Mouse (Mus musculus) intestine, postnatal 0 days (tissue): ENCODE measurements around the gene Pole. TPM values are rescaled to one million over a fixed set of nuclear protein-coding genes. Genes with fewer than 3 reads are reported as not detected.
A peak's percentile ranks its signal among the peaks of the same experiment; 100 is the strongest.

Experiments
- ATAC-seq: fragments of 200-750 bp; cut with Nextera tagmentation; 2 replicates; pipeline ENCODE4 v1.8.0; 2017; ENCODE audit warnings: mild to moderate bottlenecking, moderate TSS enrichment, moderate library complexity
- H3K27ac ChIP-seq: fragments of 300-500 bp; sonication (generic); 2 replicates; pipeline ENCODE4 v1.5.1; 2014; ENCODE audit warnings: mild to moderate bottlenecking, low read depth, low read length, moderate library complexity
- H3K27me3 ChIP-seq: fragments of 300-500 bp; sonication (generic); replicated peaks from 2 replicates; pipeline ENCODE4 v1.6.1; 2014; ENCODE audit warnings: low read length, mixed read lengths; ENCODE audit not compliant: control insufficient read depth, insufficient read depth
- H3K36me3 ChIP-seq: fragments of 300-500 bp; sonication (generic); 2 replicates; pipeline ENCODE4 v1.6.1; 2014; ENCODE audit warnings: mild to moderate bottlenecking, moderate library complexity; ENCODE audit not compliant: control insufficient read depth, insufficient read depth
- H3K4me1 ChIP-seq: fragments of 300-500 bp; sonication (generic); replicated peaks from 2 replicates; pipeline ENCODE4 v1.6.1; 2014; ENCODE audit warnings: antibody characterized with exemption, low read length, mixed read lengths; ENCODE audit not compliant: control insufficient read depth, insufficient read depth
- H3K4me2 ChIP-seq: fragments of 300-500 bp; sonication (generic); replicated peaks from 2 replicates; pipeline ENCODE4 v1.6.1; 2014; ENCODE audit warnings: low read depth, mild to moderate bottlenecking, moderate library complexity
- H3K4me3 ChIP-seq: fragments of 300-500 bp; sonication (generic); 2 replicates; pipeline ENCODE4 v1.5.1; 2014; ENCODE audit warnings: low read depth, low read length
- H3K9ac ChIP-seq: fragments of 300-500 bp; sonication (generic); 2 replicates; pipeline ENCODE4 v1.6.1; 2014; ENCODE audit warnings: mild to moderate bottlenecking, low read depth, low read length
- H3K9me3 ChIP-seq: fragments of 300-500 bp; sonication (generic); 2 replicates; pipeline ENCODE4 v1.6.1; 2016; ENCODE audit warnings: mixed run types; ENCODE audit not compliant: control insufficient read depth
- CTCF ChIP-seq: sonication (generic); IDR thresholded peaks from 2 replicates; pipeline ENCODE4 v1.5.1; 2016; ENCODE audit warnings: low read depth, mild to moderate bottlenecking, control low read depth, antibody characterized with exemption, moderate library complexity
- WGBS: fragments of 180-500 bp; shearing (Covaris S2); extraction: QIAGEN DNeasy Blood & Tissue Kit; methylation state at CpG from one replicate; pipeline ENCODE4 v1.1.7; 2014; 5-methylcytosine and 5-hydroxymethylcytosine counted together
- polyA plus RNA-seq: library from polyadenylated mRNA; unstranded; fragments of >200 nt; fragmentation: Nextera tagmentation; extraction: Ambion mirVana; gene quantifications from 2 replicates; pipeline ENCODE4 v1.2.1, GENCODE M21; 2015

The Pole gene
- polyA plus RNA-seq, 1 experiment from 2014 or later, result 5.1 TPM

DNA sequence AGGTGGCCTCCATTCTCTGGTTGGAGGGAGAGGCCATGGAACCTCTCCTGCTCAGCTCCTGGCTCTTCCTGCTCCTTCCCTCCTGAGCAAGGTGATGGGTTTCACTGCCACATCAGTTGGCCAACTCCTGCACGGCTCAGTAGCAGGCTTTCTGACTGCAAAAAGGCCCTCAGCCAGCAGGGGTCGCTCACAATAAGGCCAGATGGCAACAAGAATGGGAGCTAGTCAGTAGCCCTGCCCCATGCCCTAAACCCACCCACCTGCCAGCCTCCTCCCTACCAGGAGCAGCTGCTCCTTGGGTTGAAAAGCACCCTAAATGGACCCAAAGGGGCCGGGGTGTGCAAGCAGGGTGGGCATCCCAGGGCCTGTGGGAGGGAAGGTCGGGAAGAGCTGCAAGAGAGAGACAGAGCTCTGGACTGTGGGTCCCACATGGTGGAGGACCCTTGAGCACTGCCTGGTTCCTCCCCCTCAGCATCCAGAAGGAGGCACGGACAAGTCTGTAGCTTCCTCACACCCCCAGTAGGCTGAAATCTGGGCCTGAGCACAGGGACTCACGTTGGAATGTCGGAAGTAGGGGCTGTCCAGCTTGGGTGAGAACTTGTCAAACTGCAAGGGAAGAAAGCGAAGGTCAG lies 90.8 kb downstream of the Pole start:
- peak; percentile 80 for TF ChIP-seq CTCF
- WGBS, result 64% methylated on average over 8 of the region's 8 CpGs
- no peak for ATAC-seq

DNA sequence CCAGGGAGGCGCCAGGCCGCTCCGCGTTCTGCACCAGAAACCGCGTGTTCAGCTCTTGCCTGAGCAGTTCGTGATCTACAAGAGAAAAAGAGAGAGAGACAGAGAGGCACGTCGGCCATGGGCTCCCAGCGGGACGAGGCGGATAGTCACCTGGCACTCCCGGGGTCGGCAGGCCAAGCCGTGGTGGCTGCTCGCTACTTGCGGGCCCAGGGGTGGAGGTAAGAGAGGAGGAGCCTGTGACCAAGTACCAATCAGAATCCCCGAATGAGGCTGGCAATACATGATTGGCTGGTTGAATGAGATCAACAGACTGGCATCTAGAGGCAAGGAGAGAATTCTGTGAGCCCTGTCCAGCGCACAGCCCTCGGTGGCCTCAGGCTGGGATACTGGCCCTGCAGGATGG lies 92.1 kb downstream of the Pole start:
- Histone ChIP-seq H3K36me3 (peaks cover 57% of the 10 kb centered on the region), H3K9ac (no peak overlapping the region), H3K4me2 (no peak overlapping the region), H3K27me3 (no peaks in the 10 kb centered on the region), H3K4me3 (no peak overlapping the region), H3K27ac (no peak overlapping the region), H3K4me1 (no peaks in the 10 kb centered on the region), H3K9me3 (no peaks in the 10 kb centered on the region)
- no peak for TF ChIP-seq CTCF
- WGBS, result 59% methylated on average over 20 of the region's 20 CpGs
- ATAC-seq, result no peak

More for the DNA sequence above, 90.8 kb downstream of the Pole start:
- peaks cover 55% of the 10 kb centered on the region for H3K36me3 ChIP-seq
- no peaks in the 10 kb centered on the region for H3K27me3 ChIP-seq
- no peak overlapping the region for H3K9ac ChIP-seq
- H3K27ac ChIP-seq, result no peak overlapping the region
- H3K4me1 ChIP-seq, result no peaks in the 10 kb centered on the region
- H3K4me3 ChIP-seq, result no peak overlapping the region
- no peak overlapping the region for H3K4me2 ChIP-seq
- no peaks in the 10 kb centered on the region for H3K9me3 ChIP-seq

DNA sequence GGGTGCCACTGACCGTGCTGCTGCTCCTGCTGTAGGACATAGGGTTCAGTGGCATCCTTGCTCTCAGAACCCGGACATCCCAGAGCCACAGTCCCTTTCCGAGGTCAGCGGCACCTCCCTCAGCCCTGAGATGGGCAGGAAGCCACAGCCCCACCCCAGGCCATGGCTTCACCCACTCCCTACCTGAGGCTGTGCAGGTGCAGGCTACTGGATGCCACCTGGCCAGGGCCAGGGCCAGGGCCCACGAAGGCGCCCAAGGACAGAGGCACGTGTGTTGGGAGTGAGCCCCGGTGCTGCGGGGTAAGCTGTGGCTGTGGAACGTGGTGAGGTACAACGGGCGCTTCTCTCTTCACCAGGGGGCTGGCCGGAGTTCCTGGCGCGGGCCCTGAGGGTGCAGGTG lies 93.0 kb downstream of the Pole start:
- no peak overlapping the region for H3K27ac ChIP-seq
- H3K4me1 ChIP-seq, result no peaks in the 10 kb centered on the region
- no peak overlapping the region for H3K4me2 ChIP-seq
- H3K36me3 ChIP-seq, result peaks cover 55% of the 10 kb centered on the region
- 90% methylated on average over 15 of the region's 15 CpGs for WGBS
- no peaks in the 10 kb centered on the region for H3K27me3 ChIP-seq
- ATAC-seq, result no peak
- H3K4me3 ChIP-seq, result no peak overlapping the region
- no peak overlapping the region for H3K9ac ChIP-seq
- TF ChIP-seq CTCF, result no peak
- no peaks in the 10 kb centered on the region for H3K9me3 ChIP-seq

DNA sequence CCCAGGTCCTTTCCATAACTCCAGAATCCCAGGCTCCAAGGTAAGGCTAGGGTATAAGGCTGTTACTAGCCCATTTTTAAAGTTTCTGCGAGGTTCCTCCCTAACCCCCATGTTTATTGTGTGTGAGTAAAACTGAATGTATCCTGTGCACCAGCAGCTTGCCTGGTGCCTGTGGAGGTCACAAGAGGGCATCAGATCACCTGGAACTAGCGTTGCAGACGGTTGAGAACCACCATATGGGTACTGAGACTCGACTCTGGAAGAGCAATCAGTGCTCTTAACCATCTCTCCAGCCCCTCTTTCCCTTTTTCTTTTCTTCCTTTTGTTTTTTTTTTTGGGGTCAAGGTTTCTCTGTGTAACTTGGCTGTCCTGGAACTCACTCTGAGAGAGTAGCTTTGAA lies 93.7 kb downstream of the Pole start:
- TF ChIP-seq CTCF, result no peak
- Histone ChIP-seq H3K9ac (no peak overlapping the region), H3K36me3 (peaks cover 49% of the 10 kb centered on the region), H3K4me3 (no peak overlapping the region), H3K4me1 (no peaks in the 10 kb centered on the region), H3K9me3 (no peaks in the 10 kb centered on the region), H3K4me2 (no peak overlapping the region), H3K27me3 (no peaks in the 10 kb centered on the region), H3K27ac (no peak overlapping the region)
- no peak for ATAC-seq
- WGBS, result 86% methylated on average over 4 of the region's 4 CpGs

DNA sequence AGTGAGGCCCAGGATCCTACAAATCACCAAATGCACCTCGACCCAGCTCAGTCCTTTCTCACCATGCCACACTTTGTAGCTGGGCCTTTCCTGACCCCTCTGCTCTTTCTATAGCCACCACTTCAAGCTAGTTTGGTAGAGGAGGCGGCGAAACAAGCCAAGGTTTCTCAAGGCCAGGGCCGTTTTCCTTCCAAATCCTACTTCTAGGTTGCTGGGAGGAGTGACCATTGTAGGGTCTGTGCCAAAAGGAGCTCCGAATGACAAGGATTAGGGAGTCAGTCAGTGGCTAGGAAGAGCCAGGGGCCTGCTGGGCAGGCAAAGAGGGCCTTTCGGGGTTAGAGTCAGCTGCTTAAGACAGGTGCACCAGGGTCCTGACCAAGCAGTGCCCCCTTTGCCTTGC lies 98.4 kb downstream of the Pole start:
- 82% methylated on average over 6 of the region's 6 CpGs for WGBS
- TF ChIP-seq CTCF, result no peak
- no peak for ATAC-seq
- Histone ChIP-seq H3K4me3 (no peak overlapping the region), H3K4me1 (peaks cover 6% of the 10 kb centered on the region; the same call in 1 of the 2 replicates), H3K9me3 (no peaks in the 10 kb centered on the region), H3K27me3 (no peaks in the 10 kb centered on the region; the same call in 1 of the 2 replicates), H3K36me3 (peaks cover 3% of the 10 kb centered on the region; the same call in 1 of the 2 replicates), H3K27ac (no peak overlapping the region), H3K9ac (no peak overlapping the region), H3K4me2 (no peak overlapping the region)

DNA sequence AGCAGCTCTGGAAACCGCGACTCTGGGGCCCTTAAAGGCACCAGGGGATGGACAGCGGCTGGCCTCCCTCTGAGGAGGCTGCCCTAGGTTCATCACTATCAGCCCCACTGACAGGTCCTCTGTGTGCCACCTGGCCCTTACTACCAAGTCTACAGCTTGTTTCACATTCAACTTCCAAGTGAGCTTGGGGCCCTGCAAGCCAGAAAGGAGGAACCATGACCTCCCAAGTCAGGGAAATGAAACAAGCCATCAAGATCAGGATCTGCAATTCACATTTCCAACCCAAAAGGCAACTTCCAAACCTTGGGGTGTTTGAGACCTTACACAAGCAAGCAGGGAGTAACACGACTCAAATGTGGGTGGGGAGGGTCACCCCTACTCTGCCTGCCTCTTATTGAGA lies 99.2 kb downstream of the Pole start:
- no peak overlapping the region; the same call in 1 of the 2 replicates for H3K4me2 ChIP-seq
- no peak for TF ChIP-seq CTCF
- 53% methylated on average over 4 of the region's 4 CpGs for WGBS

More for the DNA sequence above, 99.2 kb downstream of the Pole start:
- Histone ChIP-seq H3K9me3 (no peaks in the 10 kb centered on the region), H3K9ac (no peak overlapping the region), H3K4me1 (peaks cover 6% of the 10 kb centered on the region; the same call in 1 of the 2 replicates), H3K27me3 (no peaks in the 10 kb centered on the region; the same call in 1 of the 2 replicates), H3K36me3 (peaks cover 2% of the 10 kb centered on the region; the same call in 1 of the 2 replicates), H3K27ac (no peak overlapping the region), H3K4me3 (no peak overlapping the region)
- ATAC-seq, result no peak
